Mouse (Mus musculus) bone marrow, adult 2 months (tissue): ENCODE data around the gene Sept9. TPM values are rescaled to one million over a fixed set of nuclear protein-coding genes. Genes with fewer than 3 reads are reported as not detected.

ENCODE experiments used
- H3K27ac ChIP-seq: fragments of 200-500 bp; 2 replicates; pipeline ENCODE4 v1.5.1; 2012; ENCODE audit warnings: low read depth, mild to moderate bottlenecking, control low read depth, inconsistent platforms, low read length; ENCODE audit not compliant: control insufficient read depth, poor library complexity, insufficient read depth
- H3K4me1 ChIP-seq: fragments of 200-500 bp; 2 replicates; pipeline ENCODE4 v1.6.1; 2011; ENCODE audit warnings: low read length; ENCODE audit not compliant: control insufficient read depth, insufficient read depth
- H3K4me3 ChIP-seq: fragments of 200-500 bp; replicated peaks from 2 replicates; pipeline ENCODE3; 2011; ENCODE audit warnings: mild to moderate bottlenecking, low read depth, low read length, control low read depth; ENCODE audit not compliant: control insufficient read depth
- CTCF ChIP-seq: fragments of 200-500 bp; IDR thresholded peaks from 2 replicates; pipeline ENCODE4 v1.5.1; 2011; ENCODE audit warnings: low read length, control low read depth; ENCODE audit not compliant: control insufficient read depth, insufficient read depth
- POLR2A ChIP-seq: fragments of 200-500 bp; IDR thresholded peaks from 2 replicates; pipeline ENCODE4 v1.6.1; 2011; ENCODE audit warnings: low read depth, mild to moderate bottlenecking, control low read depth, low read length, borderline replicate concordance; ENCODE audit not compliant: control insufficient read depth
- WGBS: fragments of 180-500 bp; shearing (Covaris S2); methylation state at CpG from one replicate; pipeline ENCODE4 v1.1.7; 2018; 5-methylcytosine and 5-hydroxymethylcytosine counted together
- polyA plus RNA-seq: library from polyadenylated mRNA; stranded (reverse); fragments of >200 nt; gene quantifications from 2 replicates; pipeline ENCODE4 v1.2.4, GENCODE M21; 2011; ENCODE audit warnings: low replicate concordance; ENCODE audit not compliant: missing spikeins, insufficient read depth, insufficient read length

The Sept9 gene
- polyA plus RNA-seq, 1 experiment: 51.6 TPM

DNA sequence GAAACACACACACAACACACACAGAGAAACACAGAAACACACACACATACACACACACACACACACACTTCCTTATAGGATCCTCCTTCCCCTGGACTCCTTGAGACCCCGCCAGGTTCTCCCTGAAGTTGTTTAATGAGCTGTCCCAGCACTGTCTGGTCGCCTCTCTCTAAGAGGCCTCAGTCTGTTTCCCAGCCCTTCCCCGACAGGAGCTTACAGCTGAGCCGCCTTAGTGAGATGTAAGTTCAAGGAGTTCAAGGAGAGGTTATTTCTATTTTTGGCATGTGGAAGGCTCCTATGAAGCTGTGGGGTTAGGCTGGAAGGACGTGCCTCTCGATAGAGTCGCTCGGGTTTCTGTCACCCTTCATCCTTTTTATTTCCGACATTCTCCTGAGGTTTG lies 184.8 kb downstream of the Sept9 start:
- TF ChIP-seq POLR2A: no peak
- no peak for TF ChIP-seq CTCF
- Histone ChIP-seq H3K27ac (no peak overlapping the region), H3K4me1 (no peaks in the 10 kb centered on the region), H3K4me3 (no peak overlapping the region)
- 19% methylated on average over 9 of the region's 9 CpGs for WGBS

DNA sequence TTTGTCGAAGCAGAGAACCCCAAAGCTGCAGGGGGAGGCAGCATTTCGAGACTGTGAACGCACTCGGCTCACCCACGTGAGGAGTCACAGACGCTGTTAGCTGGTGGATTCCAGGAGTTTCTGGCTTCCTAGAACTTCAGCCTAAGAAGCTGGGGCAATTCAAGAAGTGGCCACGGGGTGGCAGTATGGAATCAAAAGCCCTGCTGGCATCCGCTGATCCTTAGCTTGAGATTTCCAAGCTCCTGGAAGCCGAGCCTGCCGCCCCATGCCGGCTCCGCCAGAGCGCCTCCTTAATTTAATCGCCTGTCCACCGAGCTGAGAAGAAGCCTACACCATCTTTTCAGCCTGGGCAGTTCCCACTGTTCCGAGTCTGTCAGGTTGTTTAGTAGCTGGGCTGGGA lies 185.4 kb downstream of the Sept9 start:
- TF ChIP-seq CTCF (peak; percentile 64), POLR2A (no peak)
- WGBS: 5% methylated on average over 16 of the region's 16 CpGs
- Histone ChIP-seq H3K4me1 (no peaks in the 10 kb centered on the region), H3K27ac (no peak overlapping the region), H3K4me3 (no peak overlapping the region)

DNA sequence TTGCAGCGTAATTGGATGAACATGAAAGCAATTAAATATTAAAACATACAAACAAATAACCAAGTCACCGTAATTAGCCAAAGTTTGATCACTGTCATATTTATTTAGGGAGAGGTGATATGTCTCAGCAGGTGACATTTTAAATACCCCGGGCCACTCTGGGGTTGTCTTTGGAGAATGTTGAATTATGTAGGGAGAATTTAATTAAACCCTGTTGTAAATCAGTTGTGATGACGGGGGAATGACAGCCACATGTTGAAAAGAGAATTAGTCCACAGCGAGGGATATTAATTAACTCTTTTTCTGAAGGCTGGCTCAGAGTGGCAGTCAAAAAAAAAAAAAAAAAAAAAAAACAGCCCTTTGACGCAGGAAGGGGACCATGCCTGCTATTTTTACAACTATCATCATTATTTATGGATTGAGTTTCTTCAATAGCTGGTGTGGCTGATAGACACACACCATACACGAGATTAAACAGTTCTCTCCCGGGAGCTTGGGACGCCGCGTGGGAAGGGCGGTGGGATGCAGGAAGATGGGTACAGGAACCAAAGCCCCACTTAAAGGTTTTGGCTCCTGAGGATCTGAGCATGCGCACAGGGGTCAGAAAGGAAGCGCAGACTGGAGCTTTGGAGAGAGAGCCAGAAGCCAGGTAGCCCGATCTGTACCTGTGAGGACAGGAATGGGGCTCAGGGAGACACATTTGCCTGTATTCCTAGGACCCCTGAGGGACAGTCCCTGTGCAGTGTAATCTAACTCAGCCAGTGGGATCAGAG lies 186.1 kb downstream of the Sept9 start:
- TF ChIP-seq CTCF: no peak
- no peak for TF ChIP-seq POLR2A
- Histone ChIP-seq H3K4me3 (no peak overlapping the region), H3K4me1 (no peaks in the 10 kb centered on the region; the same call in 1 of the 2 replicates), H3K27ac (no peak overlapping the region)
- 62% methylated on average over 15 of the region's 15 CpGs for WGBS

DNA sequence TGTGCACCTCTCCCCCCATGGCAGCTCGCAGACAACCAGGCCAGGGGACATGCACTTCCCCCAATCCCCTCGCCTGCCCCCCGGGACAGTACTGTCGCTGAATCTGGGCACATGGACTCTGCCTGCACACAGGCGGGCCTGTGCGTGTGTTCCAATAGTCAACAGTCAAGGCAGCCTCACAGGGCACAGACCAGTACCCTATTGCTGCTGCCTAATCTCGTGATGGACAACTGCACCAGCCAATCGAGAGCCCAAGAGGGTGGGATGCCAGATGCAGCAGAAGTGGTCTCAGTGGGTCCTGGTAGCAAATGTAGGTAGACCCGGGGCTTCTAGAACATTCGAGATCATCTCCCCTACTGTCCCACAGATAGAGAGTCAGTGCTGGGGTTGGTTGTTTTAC lies 187.8 kb downstream of the Sept9 start:
- TF ChIP-seq CTCF (no peak), POLR2A (no peak)
- peaks cover 2% of the 10 kb centered on the region; the same call in 1 of the 2 replicates for H3K4me1 ChIP-seq
- WGBS: 73% methylated on average over 10 of the region's 10 CpGs
- no peak overlapping the region for H3K4me3 ChIP-seq
- no peak overlapping the region for H3K27ac ChIP-seq

DNA sequence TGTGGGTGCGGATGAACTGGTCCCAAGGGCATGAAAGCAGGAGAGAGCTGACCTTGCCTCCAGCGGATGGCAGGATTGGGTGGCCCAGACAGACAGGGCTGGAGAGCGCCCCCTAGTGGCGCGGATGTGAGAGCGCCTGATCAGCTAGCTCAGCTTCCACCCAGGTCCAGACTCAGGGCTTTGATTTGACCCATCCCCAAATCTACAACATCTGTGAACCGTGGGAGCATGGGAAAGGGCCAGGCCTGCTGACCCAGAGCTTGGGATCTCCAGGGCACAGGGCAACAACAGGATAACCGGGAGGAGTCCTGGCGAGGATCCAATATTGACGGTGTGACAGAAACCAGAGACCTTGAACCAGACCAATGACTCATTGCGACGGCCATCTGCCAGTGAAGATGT lies 190.5 kb downstream of the Sept9 start:
- H3K4me1 ChIP-seq: peaks cover 2% of the 10 kb centered on the region; the same call in 1 of the 2 replicates
- H3K4me3 ChIP-seq: no peak overlapping the region
- TF ChIP-seq POLR2A: peak; percentile 25; the same call in 1 of the 2 replicates
- peak; percentile 84 for TF ChIP-seq CTCF
- 18% methylated on average over 12 of the region's 12 CpGs for WGBS
- no peak overlapping the region for H3K27ac ChIP-seq

DNA sequence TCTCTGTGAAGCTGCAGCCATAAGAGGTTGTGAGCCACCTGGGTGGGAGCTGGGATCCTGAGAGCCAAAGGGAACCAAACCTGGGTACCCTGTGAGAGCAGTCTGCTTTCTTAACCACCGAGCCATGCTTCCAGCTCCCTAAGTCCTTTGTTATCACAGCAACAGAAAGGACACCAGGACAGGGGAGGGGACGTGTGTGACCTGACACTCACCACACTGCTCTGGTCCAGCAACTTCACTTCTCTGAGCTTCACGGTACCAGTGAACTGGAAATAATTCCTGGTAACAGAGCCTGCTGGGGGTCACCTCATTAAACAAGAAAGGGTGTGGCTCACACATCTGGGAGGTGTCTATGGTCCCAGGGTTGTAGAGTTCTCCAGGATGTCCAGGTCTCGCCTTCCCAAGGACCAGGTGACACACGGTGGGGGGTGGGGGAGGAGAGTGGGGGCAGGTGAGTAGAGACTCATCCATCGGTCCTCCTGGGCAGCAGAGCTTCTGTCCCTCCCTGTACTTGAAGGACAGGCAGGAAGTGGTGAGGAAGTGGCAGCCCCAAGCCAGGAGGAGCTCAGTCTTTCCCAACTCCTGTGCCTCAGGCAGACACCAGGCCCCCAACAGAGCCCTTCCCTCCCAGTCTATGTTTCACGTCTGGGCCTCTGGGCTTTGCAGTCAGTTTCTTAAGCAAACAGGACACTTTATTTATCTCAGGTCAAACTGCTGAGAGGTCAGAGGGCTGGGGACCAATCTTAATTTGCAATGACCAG lies 191.5 kb downstream of the Sept9 start:
- Histone ChIP-seq H3K27ac (no peak overlapping the region), H3K4me3 (no peak overlapping the region), H3K4me1 (peaks cover 2% of the 10 kb centered on the region; the same call in 1 of the 2 replicates)
- WGBS: 31% methylated on average over 7 of the region's 7 CpGs
- TF ChIP-seq POLR2A (no peak), CTCF (no peak)

DNA sequence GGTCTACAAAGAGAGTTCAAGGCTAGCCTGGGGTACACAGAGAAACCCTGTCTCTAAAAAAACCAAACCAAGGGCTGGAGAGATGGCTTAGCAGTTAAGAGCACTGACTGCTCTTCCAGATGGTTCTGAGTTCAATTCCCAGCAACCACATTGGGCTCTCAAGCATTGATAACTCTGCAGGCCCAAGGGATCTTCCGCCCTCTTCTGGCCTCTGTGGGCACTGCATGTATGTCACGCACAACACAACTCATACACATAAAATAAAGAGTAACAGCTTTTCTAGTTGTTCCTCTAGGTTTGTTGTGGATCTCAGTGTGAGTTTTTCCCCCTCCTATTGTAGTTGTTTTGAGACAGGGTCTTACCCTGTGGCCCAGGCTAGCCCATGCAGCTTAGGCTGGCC lies 192.8 kb downstream of the Sept9 start:
- peaks cover 2% of the 10 kb centered on the region; the same call in 1 of the 2 replicates for H3K4me1 ChIP-seq
- H3K27ac ChIP-seq: no peak overlapping the region
- no peak overlapping the region for H3K4me3 ChIP-seq
- 72% methylated on average over 2 of the region's 2 CpGs for WGBS
- TF ChIP-seq CTCF (peak; percentile 67), POLR2A (no peak)

DNA sequence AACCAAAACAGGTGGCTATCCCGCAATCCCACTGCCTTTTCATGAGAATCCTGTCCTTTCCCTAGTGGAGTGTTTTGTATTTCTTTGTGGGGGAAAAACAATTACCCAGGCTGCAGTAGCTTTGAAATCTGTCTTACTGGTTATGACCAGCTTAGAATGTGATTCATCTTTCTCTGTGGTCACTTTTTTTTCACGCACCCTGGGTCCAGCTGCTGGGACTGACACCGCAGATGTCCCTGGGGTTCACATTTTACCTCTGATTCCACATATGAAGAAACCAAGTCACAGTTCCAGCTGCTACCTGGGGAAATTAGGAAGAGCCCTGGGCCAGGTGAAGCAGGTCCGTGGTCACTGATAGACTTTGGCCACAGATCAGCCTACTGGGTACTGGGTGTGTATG lies 194.3 kb downstream of the Sept9 start:
- TF ChIP-seq POLR2A (no peak), CTCF (no peak)
- no peak overlapping the region for H3K4me3 ChIP-seq
- H3K4me1 ChIP-seq: peaks cover 2% of the 10 kb centered on the region; the same call in 1 of the 2 replicates
- 64% methylated on average over 4 of the region's 4 CpGs for WGBS
- no peak overlapping the region for H3K27ac ChIP-seq
